8 mouse cellular contexts compared by ENCODE assay signal in the genomic region with DNA sequence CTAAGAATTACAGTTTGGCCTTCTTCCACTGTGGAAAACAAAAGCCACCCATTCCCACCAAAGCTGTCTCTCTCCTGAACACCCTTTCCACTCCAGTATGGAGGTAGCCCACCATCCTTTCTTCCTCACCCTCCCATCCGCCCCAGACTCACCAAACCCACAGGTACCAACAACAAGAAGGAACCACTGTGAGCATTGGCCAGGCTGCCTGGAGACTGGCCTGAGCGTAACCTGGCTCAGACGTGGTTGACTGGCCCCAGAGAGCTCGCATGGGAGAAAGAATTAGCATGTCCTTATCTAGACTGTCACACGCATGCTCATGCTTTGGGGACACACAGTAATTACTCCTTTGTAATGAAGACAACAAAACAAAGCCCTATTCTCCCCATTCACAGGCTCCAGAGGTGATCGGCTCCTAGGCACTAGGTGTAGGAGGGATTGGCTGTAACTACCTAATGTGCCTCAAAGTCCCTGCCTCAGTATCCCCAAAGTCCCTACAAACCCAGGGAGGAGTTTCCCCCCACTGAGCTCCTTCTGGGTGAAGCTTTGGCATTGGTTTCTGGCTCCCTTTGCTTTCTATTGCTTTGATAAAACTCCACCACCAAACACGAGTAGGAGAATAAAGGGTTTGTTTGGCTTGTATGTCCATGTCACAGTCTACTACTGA. TPM values are rescaled to one million over a fixed set of nuclear protein-coding genes. Genes with fewer than 3 reads are reported as not detected.
DNase-seq lines count a peak whose midpoint lies in the region; ATAC-seq lines count a peak whose summit lies in the region.

No protein-coding gene starts in this region.

- H3K36me3 ChIP-seq in heart, embryonic 11.5 days (ENCODE audit: control insufficient read depth, insufficient read depth, low read length), result peaks cover 3% of the 10 kb centered on the region; the same call in 1 of the 2 replicates
- H3K36me3 ChIP-seq in hindbrain, embryonic 10.5 days, result peaks cover 81% of the 10 kb centered on the region
- peaks cover 38% of the 10 kb centered on the region for H3K36me3 ChIP-seq in midbrain, embryonic 14.5 days (ENCODE audit: control insufficient read depth, insufficient read depth, low read length)

- H3K27me3 ChIP-seq in heart, embryonic 11.5 days (ENCODE audit: control insufficient read depth, insufficient read depth, low read length), result no peaks in the 10 kb centered on the region
- no peaks in the 10 kb centered on the region for H3K27me3 ChIP-seq in hindbrain, embryonic 10.5 days (ENCODE audit: insufficient read depth, poor library complexity, severe bottlenecking)
- H3K27me3 ChIP-seq in midbrain, embryonic 14.5 days (ENCODE audit: control insufficient read depth, insufficient read depth, low read length), result no peaks in the 10 kb centered on the region

- no peaks in the 10 kb centered on the region for H3K9me3 ChIP-seq in heart, embryonic 11.5 days (replicated peaks; ENCODE audit: control insufficient read depth, low read length)
- no peaks in the 10 kb centered on the region for H3K9me3 ChIP-seq in hindbrain, embryonic 10.5 days
- no peaks in the 10 kb centered on the region for H3K9me3 ChIP-seq in midbrain, embryonic 14.5 days (ENCODE audit: control insufficient read depth, low read length)

- H3K27ac ChIP-seq in heart, embryonic 11.5 days (ENCODE audit: low read depth, low read length), result peak overlapping the region; percentile 79
- H3K27ac ChIP-seq in hindbrain, embryonic 10.5 days, result peak overlapping the region; percentile 92
- peak overlapping the region; percentile 68 for H3K27ac ChIP-seq in midbrain, embryonic 14.5 days (replicated peaks; ENCODE audit: low read depth, low read length)

- 0 out of 2 replicates have a peak, but pooled peaks cover 2% of the 10 kb centered on the region for H3K4me1 ChIP-seq in heart, embryonic 11.5 days (ENCODE audit: control insufficient read depth, insufficient read depth, low read length)
- H3K4me1 ChIP-seq in hindbrain, embryonic 10.5 days (replicated peaks), result peaks cover 41% of the 10 kb centered on the region
- H3K4me1 ChIP-seq in midbrain, embryonic 14.5 days (ENCODE audit: control insufficient read depth, insufficient read depth, low read length), result peaks cover 13% of the 10 kb centered on the region

- H3K4me2 ChIP-seq in heart, embryonic 11.5 days, result no peak overlapping the region
- H3K4me2 ChIP-seq in midbrain, embryonic 14.5 days (ENCODE audit: low read length), result no peak overlapping the region

- DNase-seq in heart, postnatal 36 days, result no peak
- DNase-seq in ZHBTc4 (ENCODE audit: low read depth, low spot score), result peak; percentile 7
- no peak for DNase-seq in hindbrain, embryonic 10.5 days (ENCODE audit: low spot score)
- DNase-seq in midbrain, embryonic 14.5 days, result peak; percentile 23
- DNase-seq in urinary bladder, postnatal 10 days (ENCODE audit: low spot score), result no peak
- DNase-seq in urinary bladder, postnatal 14 days (ENCODE audit: low spot score), result no peak

- no peak overlapping the region for H3K9ac ChIP-seq in heart, embryonic 11.5 days (ENCODE audit: low read depth, low read length)
- H3K9ac ChIP-seq in midbrain, embryonic 14.5 days (replicated peaks; ENCODE audit: low read length), result no peak overlapping the region

- ATAC-seq in heart, embryonic 11.5 days (replicated peaks; ENCODE audit: insufficient number of reproducible peaks, low FRiP score, low TSS enrichment), result 0 out of 2 replicates have a peak, but pooled peaks have one; percentile 44
- peak; percentile 44 for ATAC-seq in midbrain, embryonic 14.5 days (ENCODE audit: low FRiP score, low TSS enrichment)
- no peak for ATAC-seq in erythroid progenitor cell, adult 5-6 weeks (replicated peaks; ENCODE audit: low FRiP score, poor library complexity, severe bottlenecking)

- H3K4me3 ChIP-seq in heart, embryonic 11.5 days (ENCODE audit: low read depth, low read length), result no peak overlapping the region
- H3K4me3 ChIP-seq in hindbrain, embryonic 10.5 days, result 0 out of 2 replicates have a peak overlapping the region, but pooled peaks have one; percentile 14
- no peak overlapping the region for H3K4me3 ChIP-seq in midbrain, embryonic 14.5 days (replicated peaks; ENCODE audit: low read depth, low read length)

- intact Hi-C loops in heart, postnatal 36 days (cut with DNase I), result loop anchor here (5.0 kb wide), 1 partner anchor 37 kb away; a partner anchor contains a TSS

- 77% methylated on average over 7 of the region's 7 CpGs for WGBS in heart, embryonic 11.5 days (ENCODE audit: insufficient replicate concordance)
- WGBS in hindbrain, embryonic 10.5 days, result 39% methylated on average over 7 of the region's 7 CpGs
- WGBS in midbrain, embryonic 14.5 days, result 29% methylated on average over 7 of the region's 7 CpGs

RNA-seq across cellular contexts. Expression of a gene that starts 36.6 kb away (rescaled TPM):
- 14.8 and 15.3 TPM in 2 replicates for polyA plus RNA-seq in heart, embryonic 11.5 days (2014; fragmentation: Nextera tagmentation; extraction: Ambion mirVana)
- total RNA-seq in heart, postnatal 36 days (2021), result 1 to 10 TPM; 4.5 to 6.0 TPM
- polyA plus RNA-seq in hindbrain, embryonic 10.5 days (2016; fragmentation: Nextera tagmentation; extraction: Ambion mirVana), result 29.7 and 30.8 TPM in 2 replicates
- polyA plus RNA-seq in midbrain, embryonic 14.5 days (2014; fragmentation: Nextera tagmentation; extraction: Ambion mirVana), result 22.7 and 25.4 TPM in 2 replicates
- 0.72 and 2.1 TPM in 2 replicates for total RNA-seq in erythroid progenitor cell, adult 5-6 weeks (2015; ENCODE audit: low replicate concordance)
- 0.26 TPM in 1 of 2 replicates, not detected in the other for total RNA-seq in erythroid progenitor cell, adult 5-6 weeks (2017; ENCODE audit: low replicate concordance)

Comparison
In these comparisons a context has a peak if more than half of its experiments do, and no peak if none do; other contexts are left out.
1. DNase-seq: peak in ZHBTc4 (single experiment) and midbrain, embryonic 14.5 days (single experiment); none in heart, postnatal 36 days (0 of 2), hindbrain, embryonic 10.5 days (single experiment), urinary bladder, postnatal 10 days (single experiment) and urinary bladder, postnatal 14 days (single experiment).
2. Peak in every context shown above with its lines, with median percentiles within 50 percentile points of each other: H3K27ac ChIP-seq.